Mouse (Mus musculus) forebrain, embryonic 12.5 days (tissue): ENCODE results near the gene Vti1a. TPM values are rescaled to one million over a fixed set of nuclear protein-coding genes. Genes with fewer than 3 reads are reported as not detected.

Experiments used
- ATAC-seq: fragments of 200-750 bp; cut with Nextera tagmentation; 2 replicates; pipeline ENCODE4 v1.8.0; 2017; ENCODE audit warnings: moderate TSS enrichment; ENCODE audit not compliant: low FRiP score
- H3K27ac ChIP-seq: fragments of 300-500 bp; sonication (generic); 2 replicates; pipeline ENCODE4 v1.5.1; 2016; ENCODE audit warnings: mild to moderate bottlenecking
- H3K27me3 ChIP-seq: fragments of 300-500 bp; sonication (generic); 2 replicates; pipeline ENCODE4 v1.6.1; 2016; ENCODE audit warnings: mild to moderate bottlenecking
- H3K36me3 ChIP-seq: fragments of 300-500 bp; sonication (generic); replicated peaks from 2 replicates; pipeline ENCODE4 v1.6.1; 2016; ENCODE audit warnings: mild to moderate bottlenecking
- H3K4me1 ChIP-seq: fragments of 300-500 bp; sonication (generic); 2 replicates; pipeline ENCODE4 v1.6.1; 2016
- H3K4me2 ChIP-seq: fragments of 300-500 bp; sonication (generic); 2 replicates; pipeline ENCODE4 v1.6.1; 2016; ENCODE audit warnings: mild to moderate bottlenecking, moderate library complexity
- H3K4me3 ChIP-seq: fragments of 300-500 bp; sonication (generic); replicated peaks from 2 replicates; pipeline ENCODE4 v1.5.1; 2016; ENCODE audit warnings: mild to moderate bottlenecking
- H3K9ac ChIP-seq: fragments of 300-500 bp; sonication (generic); 2 replicates; pipeline ENCODE4 v1.6.1; 2016; ENCODE audit warnings: mild to moderate bottlenecking
- H3K9me3 ChIP-seq: fragments of 300-500 bp; sonication (generic); 2 replicates; pipeline ENCODE4 v1.6.1; 2016
- WGBS: fragments of 180-500 bp; shearing (Covaris S2); methylation state at CpG from one replicate; pipeline ENCODE4 v1.1.7; 2016; 5-methylcytosine and 5-hydroxymethylcytosine counted together
- polyA plus RNA-seq: library from polyadenylated mRNA; unstranded; fragments of >200 nt; fragmentation: Nextera tagmentation; extraction: Ambion mirVana; gene quantifications from 2 replicates; pipeline ENCODE4 v1.2.1, GENCODE M21; 2016

Gene Vti1a
- polyA plus RNA-seq, 1 experiment from 2014 or later, result 34.3 TPM

GRCm38 (mm10) chr19:55559331-55559730 is 243.2 kb downstream of the Vti1a start:
- Histone ChIP-seq H3K9me3 (no peaks in the 10 kb centered on the region), H3K36me3 (no peaks in the 10 kb centered on the region), H3K27me3 (peaks cover 54% of the 10 kb centered on the region), H3K27ac (no peak overlapping the region), H3K4me3 (no peak overlapping the region), H3K4me1 (peaks cover 48% of the 10 kb centered on the region), H3K4me2 (no peak overlapping the region), H3K9ac (no peak overlapping the region)
- 90% methylated on average over 12 of the region's 12 CpGs for WGBS
- ATAC-seq, result no peak

GRCm38 (mm10) chr19:55560088-55560682 is 244.1 kb downstream of the Vti1a start:
- H3K27ac ChIP-seq, result no peak overlapping the region
- H3K9ac ChIP-seq, result no peak overlapping the region
- no peak overlapping the region for H3K4me3 ChIP-seq
- ATAC-seq, result no peak
- no peak overlapping the region for H3K4me2 ChIP-seq
- H3K9me3 ChIP-seq, result no peaks in the 10 kb centered on the region
- 79% methylated on average over 11 of the region's 11 CpGs for WGBS
- H3K36me3 ChIP-seq, result no peaks in the 10 kb centered on the region
- peaks cover 53% of the 10 kb centered on the region for H3K27me3 ChIP-seq
- peaks cover 39% of the 10 kb centered on the region for H3K4me1 ChIP-seq

GRCm38 (mm10) chr19:55561469-55561868 is 245.4 kb downstream of the Vti1a start:
- Histone ChIP-seq H3K9me3 (no peaks in the 10 kb centered on the region), H3K4me2 (no peak overlapping the region), H3K4me1 (peaks cover 27% of the 10 kb centered on the region), H3K27ac (no peak overlapping the region), H3K4me3 (no peak overlapping the region), H3K9ac (no peak overlapping the region), H3K36me3 (no peaks in the 10 kb centered on the region), H3K27me3 (peaks cover 57% of the 10 kb centered on the region)
- ATAC-seq, result no peak
- 88% methylated on average over 10 of the region's 10 CpGs for WGBS

GRCm38 (mm10) chr19:55562487-55563147 is 246.5 kb downstream of the Vti1a start:
- Histone ChIP-seq H3K27me3 (peaks cover 60% of the 10 kb centered on the region), H3K27ac (no peak overlapping the region), H3K9ac (no peak overlapping the region), H3K4me2 (no peak overlapping the region), H3K4me3 (no peak overlapping the region), H3K4me1 (peaks cover 21% of the 10 kb centered on the region), H3K9me3 (no peaks in the 10 kb centered on the region), H3K36me3 (no peaks in the 10 kb centered on the region)
- whole genome bisulfite sequencing, result 83% methylated on average over 14 of the region's 14 CpGs
- ATAC-seq, result no peak

DNA sequence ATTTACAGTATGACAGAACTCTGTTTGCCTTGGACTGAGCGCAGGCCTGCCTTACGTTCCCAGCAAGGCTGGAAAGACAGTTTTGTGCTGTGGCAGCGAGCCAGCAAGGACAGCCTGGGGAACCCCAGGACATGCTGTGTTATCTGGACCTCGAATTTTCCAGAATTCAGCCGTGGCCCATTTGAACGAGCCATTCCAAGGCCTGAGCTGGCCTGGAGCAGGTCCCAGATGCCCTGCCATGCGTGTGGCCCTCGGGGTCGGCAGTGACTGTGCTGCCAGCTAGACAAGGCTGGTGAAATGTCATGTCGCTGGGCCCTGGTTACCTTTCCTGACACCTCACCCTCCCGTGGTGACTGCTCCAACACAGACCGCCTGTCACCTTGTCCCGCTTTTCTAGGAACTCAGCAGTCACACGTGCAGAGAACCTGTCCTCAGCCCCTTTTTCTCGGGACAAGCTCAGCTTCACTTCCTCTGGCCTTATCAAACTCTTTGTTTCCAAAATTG is 247.1 kb downstream of the Vti1a start:
- Histone ChIP-seq H3K4me3 (no peak overlapping the region), H3K4me2 (no peak overlapping the region), H3K27me3 (peaks cover 60% of the 10 kb centered on the region), H3K36me3 (no peaks in the 10 kb centered on the region), H3K27ac (no peak overlapping the region), H3K4me1 (peaks cover 21% of the 10 kb centered on the region), H3K9me3 (no peaks in the 10 kb centered on the region), H3K9ac (no peak overlapping the region)
- no peak for ATAC-seq
- 79% methylated on average over 15 of the region's 15 CpGs for WGBS

- no peaks in the 10 kb centered on the region for H3K36me3 ChIP-seq
- no peak for ATAC-seq
- H3K4me1 ChIP-seq, result peaks cover 21% of the 10 kb centered on the region
- 80% methylated on average over 13 of the region's 13 CpGs for WGBS
- peaks cover 58% of the 10 kb centered on the region for H3K27me3 ChIP-seq
- no peaks in the 10 kb centered on the region for H3K9me3 ChIP-seq
- H3K4me2 ChIP-seq, result no peak overlapping the region
- no peak overlapping the region for H3K4me3 ChIP-seq
- no peak overlapping the region for H3K9ac ChIP-seq
- no peak overlapping the region for H3K27ac ChIP-seq
These were observed 248.2 kb downstream of the Vti1a start for GRCm38 (mm10) chr19:55564104-55564938.

GRCm38 (mm10) chr19:55565111-55565510 is 249.0 kb downstream of the Vti1a start:
- Histone ChIP-seq H3K4me3 (no peak overlapping the region), H3K27me3 (peaks cover 51% of the 10 kb centered on the region), H3K4me2 (no peak overlapping the region), H3K4me1 (peaks cover 21% of the 10 kb centered on the region), H3K9ac (no peak overlapping the region), H3K36me3 (no peaks in the 10 kb centered on the region), H3K27ac (no peak overlapping the region), H3K9me3 (no peaks in the 10 kb centered on the region)
- no peak for ATAC-seq
- WGBS, result 92% methylated on average over 11 of the region's 11 CpGs

DNA sequence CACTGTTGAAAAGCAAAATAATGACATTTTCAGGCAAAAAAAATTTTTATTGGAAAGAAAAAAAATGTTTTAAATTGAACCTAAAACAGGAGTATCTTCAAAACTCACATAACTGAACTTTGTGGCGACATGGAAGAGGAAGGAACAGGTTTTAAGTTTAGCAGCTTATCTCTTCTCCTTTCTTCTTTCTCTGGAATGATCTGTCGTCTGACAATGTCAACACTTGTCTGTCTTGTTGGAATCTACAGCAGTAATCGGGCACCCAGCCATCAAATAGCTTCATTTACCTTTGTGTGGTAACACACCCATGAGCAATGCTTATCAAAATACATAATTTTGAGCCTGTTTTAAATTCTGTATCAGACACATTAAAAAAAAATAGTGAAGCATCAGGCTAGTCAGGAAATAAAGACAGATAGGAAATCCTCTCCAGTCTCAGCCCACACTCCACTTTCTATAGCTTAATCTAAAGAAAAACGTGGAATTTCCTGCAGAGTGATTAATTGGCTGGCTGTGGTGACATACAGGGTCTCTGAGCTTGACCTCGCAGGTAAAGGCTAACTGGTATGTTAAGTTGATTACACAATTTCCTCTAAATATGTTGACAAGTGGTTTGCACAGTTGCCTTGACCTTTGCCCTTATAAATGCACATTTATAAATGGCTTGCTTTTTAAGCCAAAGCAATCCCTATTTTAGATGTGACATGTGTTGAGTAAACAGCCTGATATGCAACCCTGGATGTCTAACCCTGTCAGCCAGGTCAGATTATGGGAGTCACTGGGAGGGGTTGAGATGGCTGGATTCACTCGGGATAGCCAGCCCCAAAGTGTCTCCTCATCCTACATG is 249.7 kb downstream of the Vti1a start:
- Histone ChIP-seq H3K27me3 (peaks cover 46% of the 10 kb centered on the region), H3K4me1 (peaks cover 21% of the 10 kb centered on the region), H3K36me3 (no peaks in the 10 kb centered on the region), H3K4me3 (no peak overlapping the region), H3K27ac (no peak overlapping the region), H3K9ac (no peak overlapping the region), H3K4me2 (no peak overlapping the region), H3K9me3 (no peaks in the 10 kb centered on the region)
- 70% methylated on average over 6 of the region's 6 CpGs for WGBS
- ATAC-seq, result no peak

GRCm38 (mm10) chr19:55569114-55569513 is 253.0 kb downstream of the Vti1a start:
- Histone ChIP-seq H3K9me3 (no peaks in the 10 kb centered on the region), H3K4me3 (no peak overlapping the region), H3K36me3 (no peaks in the 10 kb centered on the region), H3K27me3 (peaks cover 22% of the 10 kb centered on the region), H3K4me2 (no peak overlapping the region), H3K27ac (no peak overlapping the region), H3K4me1 (no peaks in the 10 kb centered on the region), H3K9ac (no peak overlapping the region)
- WGBS, result 86% methylated on average over 7 of the region's 7 CpGs
- ATAC-seq, result no peak

DNA sequence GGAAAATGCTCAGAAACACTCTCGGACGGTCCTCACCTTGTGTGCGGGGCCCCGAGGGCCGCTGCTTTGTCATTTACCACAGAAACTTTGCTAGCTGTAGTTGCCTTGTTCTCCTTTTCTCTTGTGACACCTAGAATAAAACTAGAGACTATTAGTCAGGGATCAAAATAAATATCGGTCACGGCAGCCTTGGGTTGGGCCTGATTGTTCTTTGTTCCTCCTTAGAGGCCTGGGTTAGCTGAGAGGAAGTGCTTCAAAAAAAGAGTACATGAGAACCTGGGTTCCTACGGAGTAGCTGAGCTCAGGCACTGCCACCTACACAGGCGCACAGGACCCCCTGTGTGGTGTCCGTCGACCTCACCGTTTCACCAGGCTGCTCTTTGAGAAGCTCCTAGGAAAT is 253.8 kb downstream of the Vti1a start:
- Histone ChIP-seq H3K4me2 (no peak overlapping the region), H3K4me3 (no peak overlapping the region), H3K9ac (no peak overlapping the region), H3K4me1 (no peaks in the 10 kb centered on the region), H3K36me3 (no peaks in the 10 kb centered on the region), H3K27me3 (peaks cover 24% of the 10 kb centered on the region), H3K9me3 (no peaks in the 10 kb centered on the region), H3K27ac (no peak overlapping the region)
- WGBS, result 88% methylated on average over 12 of the region's 12 CpGs
- no peak for ATAC-seq

DNA sequence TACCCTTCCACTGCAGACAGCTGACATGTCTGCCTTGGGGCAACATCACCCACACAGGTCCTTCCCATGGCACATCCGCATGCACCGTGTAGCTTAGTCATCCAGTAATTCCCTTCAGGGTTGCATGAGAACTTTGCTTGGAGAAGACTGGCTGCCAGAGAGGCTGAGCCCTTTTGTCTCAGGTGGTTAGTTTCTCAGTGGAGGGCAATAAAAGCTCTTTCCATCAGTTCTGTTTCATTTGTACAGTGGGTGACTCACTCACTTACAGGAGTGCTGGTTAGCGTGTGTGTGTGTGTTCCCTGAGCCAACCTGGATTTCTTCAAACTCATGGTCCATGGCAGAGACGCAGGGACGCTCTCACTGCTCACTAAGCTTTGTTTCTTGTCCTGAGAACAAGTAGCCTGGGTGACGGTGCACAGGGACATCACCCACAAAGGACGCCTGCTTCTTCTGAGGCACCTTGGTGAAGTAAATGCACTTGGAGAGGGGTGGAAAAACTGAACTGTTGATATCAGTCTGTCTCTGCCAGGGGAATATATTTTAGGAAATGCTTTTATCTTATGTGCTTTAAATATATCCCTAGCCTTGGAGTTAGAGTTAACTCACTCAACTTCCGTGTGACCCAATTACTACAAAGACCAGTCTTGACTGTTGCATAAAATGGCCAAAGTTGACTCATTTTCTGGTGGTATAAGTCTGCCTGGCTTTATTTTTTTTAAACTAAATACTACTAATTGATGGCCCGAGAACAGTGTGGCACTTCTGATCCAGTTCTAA is 254.6 kb downstream of the Vti1a start:
- no peaks in the 10 kb centered on the region for H3K9me3 ChIP-seq
- H3K4me3 ChIP-seq, result no peak overlapping the region
- peaks cover 20% of the 10 kb centered on the region for H3K27me3 ChIP-seq
- 92% methylated on average over 9 of the region's 9 CpGs for WGBS
- H3K27ac ChIP-seq, result no peak overlapping the region
- no peak overlapping the region for H3K4me2 ChIP-seq
- no peaks in the 10 kb centered on the region for H3K36me3 ChIP-seq
- no peak for ATAC-seq
- no peak overlapping the region for H3K9ac ChIP-seq
- H3K4me1 ChIP-seq, result no peaks in the 10 kb centered on the region
